Mouse (Mus musculus): ENCODE measurements at regions not wholly inside any gene's neighbourhood (a gene's known extent, or its start where the extent isn't known, plus 50 kb on each side); places are given as distances from the start of the nearest gene placed in this dataset.

DNA sequence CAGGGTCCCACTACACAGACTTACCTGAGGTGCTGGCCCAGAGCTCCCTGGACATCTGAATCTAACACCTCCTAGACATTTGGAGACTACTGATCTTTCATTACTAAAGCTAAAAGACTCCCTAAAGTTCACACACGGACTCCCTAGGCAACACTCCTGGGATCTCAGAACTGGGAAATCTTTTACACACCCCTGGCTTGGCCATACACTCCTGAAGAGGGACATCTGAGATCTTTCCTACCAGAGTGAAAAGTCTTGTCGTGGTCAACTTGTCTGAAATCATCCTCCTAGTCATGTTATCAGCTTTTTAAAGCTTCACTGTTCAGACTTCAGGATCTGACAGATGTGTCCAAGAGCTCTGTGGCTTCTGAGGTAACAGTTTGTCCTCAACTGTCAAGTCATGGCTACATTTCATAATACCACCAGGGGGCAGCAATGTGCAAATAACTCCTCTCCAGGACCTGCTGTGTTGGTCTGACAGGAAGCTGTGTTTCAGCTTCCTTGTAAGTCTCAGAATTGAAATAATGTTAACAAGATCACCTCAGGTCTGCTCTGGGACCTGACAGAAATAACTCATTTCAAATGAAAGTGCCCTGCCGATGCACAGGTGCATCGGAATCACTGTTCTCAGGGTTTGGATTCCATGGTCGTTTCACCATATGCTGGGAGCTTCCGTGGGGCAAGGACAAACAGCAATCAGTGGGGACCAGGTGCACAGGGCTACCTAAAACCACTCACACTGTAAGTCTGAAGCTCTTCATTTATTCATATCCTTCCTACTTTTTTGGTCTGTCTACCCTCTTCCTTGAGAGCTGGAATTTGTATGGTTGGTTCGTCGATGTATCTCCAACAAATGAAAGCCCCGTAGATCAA lies 92.3 kb upstream of the C1qtnf7 start:
- peak; percentile 49 to 70 for DNase-seq (ENCODE audit: low spot score in 2 of 2)

DNA sequence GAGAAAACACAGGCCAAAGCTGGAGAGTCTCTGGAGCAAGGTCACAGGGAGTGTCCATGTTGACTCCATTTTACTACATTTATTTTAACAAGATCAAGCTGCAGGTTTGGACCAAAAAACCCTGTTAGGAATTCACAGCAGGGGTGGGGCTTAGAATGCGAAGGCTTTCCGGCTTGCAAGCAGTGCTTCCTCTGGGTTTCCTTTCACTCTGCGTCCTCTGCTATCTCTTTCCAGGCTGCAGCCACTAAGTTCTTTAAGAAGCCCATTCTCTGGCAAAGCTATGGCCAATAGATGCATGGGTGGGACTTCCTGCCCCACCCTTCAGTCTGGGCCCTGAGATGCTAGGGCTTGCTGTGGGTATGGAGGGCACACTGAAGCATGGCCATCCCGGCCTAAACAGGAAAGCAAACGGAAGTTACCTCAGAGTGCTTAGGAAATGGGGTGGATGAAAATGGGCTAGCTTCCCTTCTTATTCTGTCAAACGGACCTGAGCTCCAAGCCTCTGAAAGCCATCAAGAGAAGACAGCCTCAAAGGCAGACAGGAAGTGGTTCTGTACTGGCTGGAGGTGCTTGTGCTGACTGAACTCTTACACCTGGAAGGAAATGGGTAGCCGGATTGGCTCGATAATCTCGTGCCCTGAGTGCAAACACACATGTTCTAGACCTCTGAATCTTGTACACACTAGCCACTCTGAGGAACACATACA lies 90.6 kb upstream of the C1qtnf7 start:
- DNase-seq (ENCODE audit: low spot score in 2 of 2) = no peak

DNA sequence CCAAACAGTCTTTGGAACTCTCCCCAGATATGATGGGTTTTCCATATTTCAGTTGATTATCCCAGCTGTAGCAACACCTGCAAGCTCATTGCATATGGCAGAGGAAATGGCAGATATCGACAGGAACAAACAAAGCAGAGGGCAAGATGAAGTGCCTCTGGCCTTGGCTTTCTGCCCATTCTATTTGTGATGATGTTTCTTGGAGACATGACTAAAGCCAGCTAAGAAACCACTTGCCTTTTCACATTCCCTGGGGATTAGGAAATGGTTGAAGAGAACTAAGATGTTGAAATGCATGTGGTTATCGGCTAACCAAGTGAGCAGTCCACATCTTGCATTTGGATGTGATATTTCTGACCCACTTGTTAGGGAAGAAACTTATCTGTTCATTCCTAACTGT lies 82.0 kb upstream of the C1qtnf7 start:
- no peak for DNase-seq (ENCODE audit: low spot score in 2 of 2)

DNA sequence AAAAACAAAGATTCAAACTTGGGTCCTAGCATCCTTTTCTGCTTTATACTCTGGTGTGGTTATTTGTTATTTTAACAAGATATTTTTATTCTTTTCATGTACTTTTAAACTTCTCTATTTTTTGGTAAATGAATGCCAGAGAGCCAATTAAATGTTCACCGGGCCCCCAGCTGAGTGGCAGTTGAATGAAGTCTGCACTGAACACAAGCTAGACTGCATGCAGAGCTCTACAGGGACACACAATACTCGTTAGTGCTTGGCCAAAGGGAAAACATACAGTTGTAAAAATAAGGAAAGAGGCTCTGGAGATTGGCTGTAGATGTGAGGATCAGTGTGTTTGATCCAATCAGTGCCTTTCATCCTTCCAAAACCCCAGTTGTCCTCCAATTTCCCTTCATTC lies 76.1 kb upstream of the C1qtnf7 start:
- no peak for DNase-seq (ENCODE audit: low spot score in 2 of 2)

DNA sequence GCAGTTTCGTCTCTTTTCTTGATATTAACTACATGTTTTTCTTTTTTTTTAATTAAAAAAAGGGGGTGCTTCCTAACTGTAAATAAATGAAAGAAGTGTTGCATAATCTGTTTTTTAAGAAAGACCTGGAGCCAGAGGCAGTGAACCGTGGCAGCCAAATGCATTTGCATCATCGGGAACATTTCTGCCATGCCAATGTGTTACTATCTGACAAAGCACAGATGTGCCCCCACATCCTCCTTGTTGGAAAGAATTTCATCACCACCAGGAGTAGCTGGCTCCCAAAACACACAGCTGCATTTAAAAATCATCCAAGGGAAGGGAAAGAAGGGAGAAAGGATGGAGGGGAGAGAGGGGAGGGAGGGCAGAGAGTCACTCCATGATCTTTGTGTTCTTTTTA lies 74.0 kb upstream of the C1qtnf7 start:
- DNase-seq (ENCODE audit: low spot score in 2 of 2) = no peak

DNA sequence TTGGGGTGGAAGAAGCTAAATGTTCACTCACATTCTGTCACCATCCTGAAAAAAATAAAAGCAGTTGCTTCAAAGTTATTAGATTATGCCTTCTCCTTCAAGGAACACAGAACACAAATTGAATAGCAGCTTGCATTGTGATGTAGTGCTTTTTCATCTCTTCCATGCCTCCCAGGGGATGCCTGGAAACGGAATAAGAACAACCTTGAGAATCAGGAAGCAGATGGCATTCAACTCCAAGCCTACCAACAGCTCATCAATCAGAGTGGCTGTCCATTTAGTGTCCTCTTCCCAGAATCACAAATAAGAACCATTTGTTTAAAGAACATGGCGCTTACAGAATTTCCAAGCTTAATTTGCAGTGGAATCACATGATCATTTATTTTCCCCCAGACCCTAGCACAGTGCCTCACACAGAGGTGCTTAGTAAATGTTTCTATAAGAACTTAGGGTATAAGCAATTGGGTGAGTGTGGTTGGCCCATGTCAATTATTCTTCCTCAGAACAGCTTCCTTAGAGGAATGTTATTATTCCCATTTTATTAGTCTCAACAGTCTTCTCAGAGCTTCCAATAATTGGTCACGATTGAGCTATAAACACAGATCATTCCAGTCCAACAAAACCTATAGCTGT lies 70.6 kb upstream of the C1qtnf7 start:
- DNase-seq (ENCODE audit: low spot score in 2 of 2) = no peak

DNA sequence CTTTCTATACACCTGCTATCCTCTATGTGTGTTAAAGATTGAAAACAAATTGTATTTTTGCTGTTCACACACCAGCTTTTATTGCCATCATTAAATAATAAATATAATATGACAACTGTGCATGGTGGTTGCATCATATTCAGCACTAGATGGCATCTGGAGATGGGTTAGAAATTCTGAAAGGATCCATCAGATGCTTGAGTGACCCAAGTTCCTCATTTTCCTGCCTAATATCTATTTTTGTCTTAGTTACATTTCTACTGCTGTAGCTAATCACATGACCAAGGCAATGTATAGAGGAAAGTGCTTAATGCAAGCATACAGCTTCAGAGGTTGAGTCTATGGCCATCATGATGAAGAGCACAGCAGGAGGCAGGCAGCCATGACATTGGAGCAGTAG lies 69.7 kb upstream of the C1qtnf7 start:
- no peak for DNase-seq (ENCODE audit: low spot score in 2 of 2)

DNA sequence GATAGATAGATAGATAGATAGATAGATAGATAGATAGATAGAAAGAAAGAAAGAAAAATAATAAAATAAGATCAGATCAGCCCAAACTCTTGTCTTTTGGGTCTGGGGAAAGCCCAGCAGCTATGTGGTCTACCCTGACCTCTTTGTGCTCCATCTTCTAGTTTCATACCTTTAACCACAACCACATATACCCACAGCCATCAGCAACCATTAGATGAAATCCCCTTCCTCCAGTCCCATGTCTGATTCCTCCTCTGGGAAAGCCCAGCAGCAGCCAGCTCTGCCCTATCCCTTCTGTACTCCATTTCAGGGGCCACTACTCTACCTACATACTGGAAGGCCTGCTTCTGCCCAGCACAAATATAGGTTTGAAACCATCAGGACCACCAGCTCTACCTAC lies 69.0 kb upstream of the C1qtnf7 start:
- DNase-seq (ENCODE audit: low spot score in 2 of 2) = no peak

DNA sequence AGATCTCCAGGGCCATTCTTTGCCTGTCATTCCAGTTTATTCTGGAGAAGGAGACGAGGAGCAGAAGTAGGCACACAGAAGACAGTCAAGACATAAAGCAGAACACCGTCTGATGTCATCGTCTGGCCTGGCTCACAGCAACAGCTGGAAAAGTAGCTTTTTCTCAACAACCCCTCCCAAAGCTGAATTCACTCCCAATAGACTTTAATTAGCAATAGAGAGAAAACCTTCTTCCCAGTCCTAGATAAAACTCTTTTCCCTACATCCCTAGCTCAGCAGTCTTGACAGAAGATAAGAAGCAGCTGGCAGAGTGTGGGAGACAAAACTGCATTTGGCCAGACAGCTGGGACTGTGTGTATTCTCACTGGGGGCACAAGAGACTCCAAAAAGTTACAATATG lies 59.3 kb upstream of the C1qtnf7 start:
- DNase-seq (ENCODE audit: low spot score in 2 of 2) = no peak

DNA sequence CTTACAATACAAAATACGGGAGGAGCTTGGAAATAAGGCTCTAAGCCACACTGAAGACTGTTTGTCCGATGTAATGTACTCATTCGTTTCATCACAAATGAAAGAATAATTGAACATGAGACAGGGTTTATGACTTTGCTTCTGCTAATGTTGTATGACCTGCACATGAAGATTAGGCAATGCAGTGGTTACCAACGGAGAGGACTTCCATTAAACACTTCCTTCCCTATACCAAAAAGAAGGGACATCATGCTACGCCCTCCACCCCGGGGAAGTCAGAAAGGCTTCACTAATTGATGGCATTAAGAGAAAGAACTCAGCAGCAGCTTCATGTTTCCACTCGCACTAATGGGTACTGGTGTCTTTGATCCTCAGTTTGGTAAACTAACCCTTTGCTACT lies 57.6 kb upstream of the C1qtnf7 start:
- DNase-seq (ENCODE audit: low spot score in 2 of 2) = no peak

DNA sequence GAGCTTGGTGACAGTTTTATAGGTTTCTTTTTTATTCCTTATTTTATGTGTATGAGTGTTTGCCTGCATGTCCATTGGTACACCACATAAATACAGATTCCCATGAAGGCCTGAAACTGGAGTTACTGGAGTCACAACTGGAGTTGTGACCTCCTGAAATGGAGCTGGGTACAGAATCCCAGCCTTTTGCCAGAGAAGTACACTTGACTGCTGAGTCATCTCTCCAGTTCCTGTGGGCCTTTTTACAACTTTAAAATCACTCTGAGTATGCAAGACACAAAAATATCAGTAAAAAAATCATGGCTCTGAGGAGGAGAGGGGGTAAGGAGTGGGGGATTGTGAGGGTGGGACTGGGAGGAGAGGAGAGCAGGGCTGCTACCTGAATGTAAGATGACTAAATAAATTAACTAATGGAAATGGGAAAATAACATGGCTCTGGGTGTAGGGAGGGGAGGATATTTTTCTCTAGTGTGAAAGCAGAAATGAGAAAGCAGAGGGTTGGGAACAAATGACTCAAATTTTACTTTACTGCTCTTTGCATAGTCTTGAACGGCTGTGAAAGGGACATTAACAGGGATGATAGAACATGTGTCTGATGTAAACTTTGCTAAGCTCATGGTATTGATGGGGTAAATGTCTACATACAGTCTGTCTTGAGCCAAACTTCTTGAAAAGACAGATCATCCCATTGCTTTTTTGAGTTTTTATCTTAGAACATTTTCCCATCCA lies 53.2 kb upstream of the C1qtnf7 start:
- no peak for DNase-seq (ENCODE audit: low spot score in 2 of 2)

Measured in spleen, postnatal 4 days (tissue).